Comparison of ENCODE assay signal across 8 mouse cellular contexts in genomic region chr19:5745756-5746710, GRCm38 (mm10). TPM values are rescaled to one million over a fixed set of nuclear protein-coding genes. Genes with fewer than 3 reads are reported as not detected.
DNase-seq lines count a peak whose midpoint lies in the region; ATAC-seq lines count a peak whose summit lies in the region.
"Had no signal": no experiment of that assay in that cellular context is flagged by ENCODE, and none has a peak within 500 bp of the region (broad histone marks: within the 10 kb centered on the region; RNA-seq: fewer than 3 reads in every experiment).

No protein-coding gene starts in this region.

- peaks cover 29% of the 10 kb centered on the region for H3K36me3 ChIP-seq in embryonic facial prominence, embryonic 15.5 days
- no peaks in the 10 kb centered on the region for H3K36me3 ChIP-seq in stomach, embryonic 16.5 days (ENCODE audit: control insufficient read depth, insufficient read depth, low read length)

- peak; percentile 52 for DNase-seq in retina, postnatal 1 day
- DNase-seq in retina, embryonic 14.5 days (ENCODE audit: low spot score), result no peak
- peak; percentile 45 for DNase-seq in liver
- DNase-seq in right cerebral cortex, postnatal 36 days (ENCODE audit: low spot score in 2 of 2), result no peak
- DNase-seq in urinary bladder, adult 2 months (ENCODE audit: low spot score), result no peak

- ATAC-seq in embryonic facial prominence, embryonic 15.5 days (ENCODE audit: insufficient number of reproducible peaks, low FRiP score, low TSS enrichment, low read depth), result no peak
- no peak for ATAC-seq in stomach, embryonic 16.5 days (ENCODE audit: insufficient read depth, low FRiP score)

- peaks cover 48% of the 10 kb centered on the region for H3K4me1 ChIP-seq in embryonic facial prominence, embryonic 15.5 days
- H3K4me1 ChIP-seq in stomach, embryonic 16.5 days (ENCODE audit: control insufficient read depth, insufficient read depth, low read length), result peaks cover 29% of the 10 kb centered on the region

- no peak overlapping the region for H3K9ac ChIP-seq in embryonic facial prominence, embryonic 15.5 days
- peak overlapping the region; percentile 24; the same call in 1 of the 2 replicates for H3K9ac ChIP-seq in stomach, embryonic 16.5 days (ENCODE audit: low read length)

- H3K4me2 ChIP-seq in embryonic facial prominence, embryonic 15.5 days (replicated peaks), result peak overlapping the region; percentile 42
- peak overlapping the region; percentile 47 for H3K4me2 ChIP-seq in stomach, embryonic 16.5 days (ENCODE audit: low read depth, low read length)

- no peaks in the 10 kb centered on the region for H3K9me3 ChIP-seq in embryonic facial prominence, embryonic 15.5 days (replicated peaks)
- H3K9me3 ChIP-seq in stomach, embryonic 16.5 days (replicated peaks; ENCODE audit: control insufficient read depth, low read length), result no peaks in the 10 kb centered on the region

- peaks cover 43% of the 10 kb centered on the region for H3K27me3 ChIP-seq in embryonic facial prominence, embryonic 15.5 days
- H3K27me3 ChIP-seq in stomach, embryonic 16.5 days (ENCODE audit: control insufficient read depth, insufficient read depth, low read length), result peaks cover 6% of the 10 kb centered on the region

- H3K4me3 ChIP-seq in embryonic facial prominence, embryonic 15.5 days (replicated peaks), result peak overlapping the region; percentile 20
- peak overlapping the region; percentile 15; the same call in 1 of the 2 replicates for H3K4me3 ChIP-seq in stomach, embryonic 16.5 days (replicated peaks; ENCODE audit: low read length)
- H3K4me3 ChIP-seq: myocyte had no signal

- H3K27ac ChIP-seq in embryonic facial prominence, embryonic 15.5 days (replicated peaks), result no peak overlapping the region
- no peak overlapping the region for H3K27ac ChIP-seq in stomach, embryonic 16.5 days (ENCODE audit: low read length)

- 10% methylated on average over 36 of the region's 36 CpGs for WGBS in embryonic facial prominence, embryonic 15.5 days
- 13% methylated on average over 35 of the region's 36 CpGs for WGBS in stomach, embryonic 16.5 days

RNA-seq across cellular contexts. Expression of gene Ltbp3, which starts 5.3 kb away (rescaled TPM):
- polyA plus RNA-seq in embryonic facial prominence, embryonic 15.5 days (2015; fragmentation: Nextera tagmentation; extraction: Ambion mirVana), result 52.5 and 53.5 TPM in 2 replicates
- polyA plus RNA-seq in stomach, embryonic 16.5 days (2015; fragmentation: Nextera tagmentation; extraction: Ambion mirVana), result 22.8 and 24.6 TPM in 2 replicates
- polyA plus RNA-seq in urinary bladder, adult 2 months (2012; rRNA removed), result 132 and 164 TPM in 2 replicates

RNA-seq across cellular contexts. Expression of gene Fam89b, which starts 16.6 kb away (rescaled TPM):
- 110 and 111 TPM in 2 replicates for polyA plus RNA-seq in embryonic facial prominence, embryonic 15.5 days (2015; fragmentation: Nextera tagmentation; extraction: Ambion mirVana)
- polyA plus RNA-seq in stomach, embryonic 16.5 days (2015; fragmentation: Nextera tagmentation; extraction: Ambion mirVana), result 64.6 and 66.5 TPM in 2 replicates
- 66.3 and 79.4 TPM in 2 replicates for polyA plus RNA-seq in urinary bladder, adult 2 months (2012; rRNA removed)

RNA-seq across cellular contexts. Expression of gene Ehbp1l1, which starts 19.9 kb away (rescaled TPM):
- 32.4 and 35.9 TPM in 2 replicates for polyA plus RNA-seq in embryonic facial prominence, embryonic 15.5 days (2015; fragmentation: Nextera tagmentation; extraction: Ambion mirVana)
- polyA plus RNA-seq in stomach, embryonic 16.5 days (2015; fragmentation: Nextera tagmentation; extraction: Ambion mirVana), result 51.2 and 63.2 TPM in 2 replicates
- 97.4 and 116 TPM in 2 replicates for polyA plus RNA-seq in urinary bladder, adult 2 months (2012; rRNA removed)

RNA-seq across cellular contexts. Expression of gene Scyl1, which starts 25.2 kb away (rescaled TPM):
- 81.4 and 81.8 TPM in 2 replicates for polyA plus RNA-seq in embryonic facial prominence, embryonic 15.5 days (2015; fragmentation: Nextera tagmentation; extraction: Ambion mirVana)
- 66.3 and 67.8 TPM in 2 replicates for polyA plus RNA-seq in stomach, embryonic 16.5 days (2015; fragmentation: Nextera tagmentation; extraction: Ambion mirVana)
- polyA plus RNA-seq in urinary bladder, adult 2 months (2012; rRNA removed), result 104 and 123 TPM in 2 replicates

RNA-seq across cellular contexts. Expression of gene Kcnk7, which starts 41.9 kb away (rescaled TPM):
- 3.8 TPM in 2 replicates for polyA plus RNA-seq in embryonic facial prominence, embryonic 15.5 days (2015; fragmentation: Nextera tagmentation; extraction: Ambion mirVana)
- 2.0 and 2.2 TPM in 2 replicates for polyA plus RNA-seq in stomach, embryonic 16.5 days (2015; fragmentation: Nextera tagmentation; extraction: Ambion mirVana)
- 0.13 and 0.25 TPM in 2 replicates for polyA plus RNA-seq in urinary bladder, adult 2 months (2012; rRNA removed)

Comparison
In these comparisons a context has a peak if more than half of its experiments do, and no peak if none do; other contexts are left out.
1. DNase-seq: peak in retina, postnatal 1 day (single experiment) and liver (single experiment); none in retina, embryonic 14.5 days (single experiment), right cerebral cortex, postnatal 36 days (0 of 2) and urinary bladder, adult 2 months (single experiment).